Mouse (Mus musculus): ENCODE measurements around the gene Fam102b.

GRCm38 (mm10) chr3:109018336-109018735 is 9.1 kb downstream of the Fam102b start:
- TF ChIP-seq CTCF (IDR thresholded peaks at IDR 0.05; ENCODE audit: control insufficient read depth, insufficient read depth, low read length) (no peak), POLR2A (IDR thresholded peaks at IDR 0.05; ENCODE audit: borderline replicate concordance, control insufficient read depth, low read depth, low read length) (no peak)
